Mouse (Mus musculus): ENCODE data around the gene Gm42906.

GRCm38 (mm10) chr5:151228367-151229005 lies 199.5 kb downstream of the Gm42906 start:
- TF ChIP-seq CTCF (IDR thresholded peaks at IDR 0.05; ENCODE audit: low read depth): no peak
- no peak for TF ChIP-seq EP300 (optimal IDR thresholded peaks at IDR 0.05)

Data from stomach, postnatal 0 days (tissue).